Mouse (Mus musculus): ENCODE measurements around the gene Prss27.

- no peak for TF ChIP-seq CTCF (IDR thresholded peaks at IDR 0.05; ENCODE audit: borderline replicate concordance, extremely low read depth, insufficient read depth, insufficient read length)
- TF ChIP-seq POLR2A (IDR thresholded peaks at IDR 0.05; ENCODE audit: borderline replicate concordance, extremely low read depth, insufficient read depth, insufficient read length, poor library complexity, severe bottlenecking) = no peak
These were observed 8.5 kb upstream of the Prss27 start for GRCm38 (mm10) chr17:24029477-24029876.
